Mouse (Mus musculus): ENCODE data around the gene Cited4. TPM values are rescaled to one million over a fixed set of nuclear protein-coding genes. Genes with fewer than 3 reads are reported as not detected.

The Cited4 gene
- total RNA-seq, 2 experiments from 2014 or later = 57.5 to 61.8 TPM

DNA sequence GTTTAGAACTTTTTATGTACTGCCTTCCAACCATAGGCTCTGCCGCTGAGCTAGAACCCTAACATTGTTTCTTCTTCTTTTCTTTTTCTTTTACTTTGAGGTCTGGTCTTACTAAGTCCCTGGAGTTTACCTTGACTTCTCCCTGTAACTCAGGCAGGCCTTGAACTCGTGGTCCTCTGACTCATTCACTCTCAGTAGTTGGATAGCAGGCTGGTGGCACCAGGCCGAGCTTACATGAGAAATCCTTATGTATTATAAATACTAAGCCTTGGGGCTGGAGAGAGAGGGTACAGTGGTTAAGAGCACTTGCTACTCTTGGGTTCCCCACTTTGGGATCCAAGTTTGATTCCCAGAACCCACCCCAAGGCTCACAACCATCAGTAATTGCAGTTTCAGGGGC is 7.2 kb downstream of the Cited4 start:
- intact Hi-C loops (cut with DNase I) = no loop called here
- no peak for DNase-seq

DNA sequence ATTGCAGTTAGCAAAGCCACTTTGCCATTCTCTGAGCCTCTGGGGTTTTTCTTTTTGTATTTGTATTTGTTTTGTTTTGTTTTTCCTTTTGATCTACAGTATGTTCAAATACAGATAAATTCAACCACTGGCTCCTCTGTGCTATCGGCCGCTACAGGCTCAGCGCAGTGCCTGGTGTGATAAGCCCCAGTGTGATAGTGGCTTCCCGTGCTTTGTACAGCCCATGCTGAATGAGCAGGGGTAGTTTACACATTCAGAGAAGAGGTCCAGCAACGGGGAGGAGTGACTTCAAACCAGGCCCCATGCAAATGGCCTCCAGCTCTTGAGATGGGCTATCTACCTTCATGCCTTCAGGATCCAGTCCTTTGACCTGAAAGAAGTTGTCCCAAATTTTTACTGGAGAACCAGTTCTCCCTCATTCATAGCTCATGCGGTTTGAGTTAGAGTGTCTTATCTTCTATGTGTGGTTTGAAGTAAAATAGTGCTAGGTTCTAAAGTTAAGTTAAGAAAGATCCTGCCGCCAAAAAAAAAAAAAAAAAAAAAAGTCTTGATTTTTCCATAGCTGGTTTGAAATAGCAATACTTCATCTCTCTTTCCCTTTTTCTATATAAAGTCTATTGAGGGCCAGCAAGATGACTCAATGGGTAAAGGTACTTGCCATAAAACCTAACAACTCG is 8.5 kb downstream of the Cited4 start:
- DNase-seq = no peak
- intact Hi-C loops (cut with DNase I) = no loop called here

DNA sequence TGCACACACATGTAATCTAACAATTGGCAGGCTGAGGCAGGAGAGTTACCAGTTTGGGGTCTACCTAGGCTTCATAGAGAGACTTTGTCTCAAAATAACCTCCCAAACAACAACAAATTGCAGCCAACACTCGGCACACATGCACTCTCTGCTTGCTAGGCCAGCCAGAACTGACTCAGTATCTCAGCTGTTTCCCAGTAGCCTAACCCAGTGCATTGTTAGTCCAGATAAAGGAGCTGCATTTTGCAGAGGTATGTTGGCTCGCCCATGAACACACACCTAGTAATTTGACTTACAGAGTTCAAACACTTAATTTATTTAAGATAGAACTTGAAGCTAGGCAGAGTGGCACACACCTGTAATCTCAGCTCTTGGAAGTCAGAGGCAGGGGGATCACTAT is 9.3 kb downstream of the Cited4 start:
- DNase-seq = no peak
- intact Hi-C loops (cut with DNase I) = no loop called here

DNA sequence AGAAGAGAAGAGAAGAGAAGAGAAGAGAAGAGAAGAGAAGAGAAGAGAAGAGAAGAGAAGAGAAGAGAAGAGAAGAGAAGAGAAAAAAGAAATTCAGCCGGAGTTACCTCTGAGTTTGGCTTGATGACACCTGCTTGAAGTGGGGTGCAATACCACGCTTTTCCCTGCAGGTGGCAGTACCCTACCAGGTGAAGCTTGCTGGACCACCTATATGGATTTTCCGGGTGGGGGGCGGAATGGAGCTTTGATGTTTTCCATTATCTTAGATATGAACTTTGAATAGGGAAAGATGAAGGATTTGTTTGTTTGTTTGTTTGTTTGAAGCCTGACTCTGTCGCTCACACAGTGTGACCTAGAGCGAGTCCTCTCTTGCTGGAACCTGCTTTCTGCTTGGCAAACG is 14.6 kb downstream of the Cited4 start:
- intact Hi-C loops (cut with DNase I) = loop anchor here (5.0 kb wide), 1 partner anchor 226 kb away; no protein-coding TSS in a partner anchor
- DNase-seq = peak in 1 of 2 experiments; percentile 47

DNA sequence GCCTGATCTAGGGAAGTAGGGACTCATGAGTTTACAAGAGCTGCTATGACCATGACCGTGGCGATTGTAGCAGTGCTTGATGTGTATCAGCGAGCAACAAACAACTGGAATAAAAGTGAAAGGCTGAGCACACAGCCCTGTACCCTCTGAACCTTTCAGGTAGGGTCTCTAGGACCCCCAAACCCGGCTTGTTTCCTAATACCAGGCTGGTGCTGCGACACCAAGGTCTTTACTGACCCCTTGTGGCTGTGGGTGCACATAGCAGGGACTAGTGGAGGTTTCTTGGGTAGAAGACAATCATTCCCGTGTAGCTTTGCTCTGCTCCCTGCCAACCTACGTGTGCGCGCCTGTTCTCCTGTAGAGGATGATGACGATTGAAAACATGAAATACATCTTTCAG is 15.8 kb downstream of the Cited4 start:
- intact Hi-C loops (cut with DNase I) = loop anchor here (1.0 to 5.0 kb wide), 2 partner anchors 93 to 225 kb away; no protein-coding TSS in a partner anchor
- peak; percentile 55 to 71 for DNase-seq

DNA sequence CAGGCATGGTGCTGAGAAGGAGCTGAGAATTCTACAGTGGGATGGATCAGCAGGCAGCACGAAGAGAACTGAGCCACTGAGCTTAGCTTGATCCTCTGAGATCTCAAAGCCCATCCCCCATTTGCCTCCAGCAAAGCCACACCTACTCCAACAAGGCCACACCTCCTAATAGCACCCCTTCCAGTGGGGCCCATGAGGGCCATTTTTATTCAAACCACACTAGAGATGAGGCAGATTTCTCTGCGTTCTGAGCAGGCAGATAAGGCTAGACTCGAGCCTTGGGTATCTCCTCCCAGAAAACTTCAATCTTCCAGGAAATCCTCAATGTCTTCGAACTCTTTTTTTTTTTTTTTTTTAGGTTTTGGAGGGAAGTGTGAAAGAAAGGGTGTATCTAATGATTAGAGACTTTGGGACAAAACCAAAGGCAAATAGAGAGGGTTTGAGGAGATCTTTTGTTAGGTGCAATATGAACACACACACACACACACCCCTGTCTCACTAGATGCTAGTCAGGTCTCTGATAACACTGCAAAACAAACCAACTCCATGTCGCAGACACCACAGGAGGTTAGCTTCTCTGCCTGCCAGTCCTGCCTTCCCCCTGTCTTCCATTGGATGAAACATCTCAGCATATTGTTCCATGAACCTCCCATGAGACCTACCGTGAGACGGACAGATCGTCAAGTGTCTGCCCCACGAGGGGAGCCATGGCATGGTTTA is 17.1 kb downstream of the Cited4 start:
- no peak for DNase-seq
- intact Hi-C loops (cut with DNase I) = loop anchor here (5.0 kb wide), 1 partner anchor 224 kb away; no protein-coding TSS in a partner anchor

DNA sequence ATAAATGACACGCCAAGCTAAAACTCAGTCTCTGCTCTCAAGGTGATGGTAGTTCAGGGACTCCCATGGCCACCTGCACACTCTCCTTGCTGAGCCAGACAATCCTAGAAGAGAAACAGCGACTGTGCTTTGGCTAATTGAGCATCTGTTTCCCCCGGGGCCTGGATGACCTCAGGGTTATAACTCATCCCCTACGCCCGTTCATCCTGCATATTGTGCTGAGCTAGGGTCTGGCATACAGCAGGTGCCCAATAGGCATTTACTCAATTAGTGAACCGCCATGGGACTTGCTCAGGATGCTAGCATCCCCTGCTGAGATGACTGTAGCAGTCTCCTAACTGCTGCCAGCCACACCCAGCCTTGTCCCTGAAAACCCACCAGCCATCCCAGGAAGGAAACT is 20.9 kb downstream of the Cited4 start:
- no peak for DNase-seq
- intact Hi-C loops (cut with DNase I) = no loop called here

DNA sequence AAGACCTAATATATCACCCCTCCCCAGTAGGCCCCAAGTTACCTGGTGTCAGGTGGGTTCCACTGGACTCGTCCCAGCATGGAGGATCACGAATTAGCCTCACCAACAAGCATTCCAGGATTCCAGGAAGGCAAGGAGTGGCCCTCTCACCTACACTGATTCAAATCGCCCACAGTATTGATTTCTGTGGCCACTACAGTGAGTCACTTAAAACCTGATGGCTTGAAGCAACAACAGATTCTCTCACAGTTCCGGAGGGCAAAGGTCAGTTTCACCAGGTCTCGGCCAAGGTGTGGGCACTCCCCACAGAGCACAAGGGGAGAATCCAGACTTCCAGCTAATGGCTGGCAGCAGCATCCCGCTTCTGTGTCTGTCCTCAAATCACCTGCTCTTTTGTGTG is 22.9 kb downstream of the Cited4 start:
- intact Hi-C loops (cut with DNase I) = no loop called here
- no peak for DNase-seq

DNA sequence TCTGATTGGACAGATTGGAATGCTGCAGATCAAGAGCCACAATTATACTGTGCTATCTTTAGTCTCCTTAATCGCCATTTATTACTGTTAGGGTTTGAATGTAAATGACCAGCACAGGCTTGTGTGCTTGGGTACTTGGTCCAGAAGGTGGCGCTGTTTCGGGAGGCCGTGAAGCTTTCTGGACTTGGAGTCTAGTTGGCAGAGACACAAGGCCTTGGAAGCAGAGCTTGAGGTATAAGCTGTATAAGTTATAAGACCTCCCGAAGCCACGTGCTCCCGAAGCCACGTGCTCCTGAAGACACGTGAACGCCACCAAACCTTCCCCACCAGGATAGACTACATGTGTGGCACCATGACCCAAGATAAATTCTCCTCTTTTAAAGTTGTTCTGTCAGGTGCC is 26.3 kb downstream of the Cited4 start:
- DNase-seq = peak; percentile 44 to 77
- intact Hi-C loops (cut with DNase I) = loop anchor here (5.0 kb wide), 1 partner anchor 195 kb away; no protein-coding TSS in a partner anchor

DNA sequence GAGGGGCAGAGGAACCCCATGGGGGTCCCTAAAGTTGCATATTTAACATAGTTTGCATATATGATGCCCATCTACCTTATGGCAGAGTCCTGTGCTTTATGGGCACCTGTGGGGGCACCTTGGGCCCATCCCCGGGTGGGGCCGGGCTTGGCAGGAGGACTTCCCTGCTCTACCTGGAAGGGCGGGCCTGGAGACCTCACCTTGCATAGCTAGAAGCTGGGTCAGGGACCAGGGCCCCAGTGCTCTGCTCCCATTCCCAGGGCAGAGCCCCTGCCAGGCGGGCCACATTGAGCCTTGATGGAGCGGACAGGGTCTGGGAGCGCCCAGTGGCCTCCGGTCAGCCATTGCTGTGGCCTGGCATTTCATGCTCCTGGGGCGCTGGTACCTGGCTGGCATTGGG is 31.0 kb downstream of the Cited4 start:
- intact Hi-C loops (cut with DNase I) = no loop called here
- DNase-seq = no peak

DNA sequence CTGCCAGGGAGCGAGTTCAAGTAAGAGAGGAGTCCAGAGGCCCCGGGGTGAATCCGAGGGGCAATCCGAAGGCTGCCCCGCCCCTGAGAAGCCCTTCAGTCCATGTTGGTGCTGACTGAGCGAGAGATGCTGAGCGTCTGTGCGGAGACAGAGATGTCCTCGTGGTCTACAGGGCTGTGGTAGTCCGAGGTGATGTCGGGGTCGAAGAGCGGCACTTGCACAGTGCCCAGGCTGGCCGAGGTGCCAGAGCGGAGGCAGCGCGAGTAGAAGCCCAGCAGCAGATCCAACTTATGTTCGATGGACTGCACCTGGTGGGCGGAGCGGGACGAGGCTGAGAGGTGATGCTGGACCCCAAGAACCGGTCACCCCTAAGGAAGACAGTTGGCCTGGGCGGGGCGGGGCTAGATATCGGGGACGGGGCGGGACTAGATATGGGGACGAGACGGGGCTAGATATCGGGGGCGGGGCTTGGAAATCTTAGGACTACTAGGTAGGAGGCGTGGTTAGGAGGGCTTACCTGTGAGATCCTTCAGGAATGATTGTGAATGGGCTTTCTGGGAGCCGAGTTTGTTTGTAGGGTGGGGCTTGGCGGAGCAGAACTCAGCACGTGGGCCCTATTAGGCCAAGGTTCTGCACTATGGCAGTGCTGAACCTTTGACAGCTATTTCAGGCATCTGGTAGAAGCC is 31.6 kb downstream of the Cited4 start:
- DNase-seq = no peak
- intact Hi-C loops (cut with DNase I) = no loop called here

DNA sequence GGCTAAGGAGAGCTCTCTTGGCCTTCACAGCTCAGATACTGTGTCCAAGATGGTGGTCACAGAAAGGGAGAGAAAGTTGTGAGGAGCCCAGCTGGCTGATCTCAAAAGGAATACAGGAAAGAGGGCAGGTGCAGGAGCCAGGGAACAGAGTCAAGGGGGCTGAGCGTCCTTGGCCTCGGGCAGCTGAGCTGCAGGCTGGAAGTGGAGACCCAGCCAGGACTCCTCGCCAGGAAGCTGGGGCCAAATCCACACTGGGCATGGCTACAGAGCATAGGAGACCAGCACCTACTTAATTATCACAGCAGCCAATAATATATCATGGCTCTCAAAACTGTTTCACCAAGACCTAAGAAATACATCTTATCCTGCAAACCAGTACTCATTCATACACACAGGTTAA is 34.8 kb downstream of the Cited4 start:
- intact Hi-C loops (cut with DNase I) = no loop called here
- peak; percentile 14 to 18 for DNase-seq

DNA sequence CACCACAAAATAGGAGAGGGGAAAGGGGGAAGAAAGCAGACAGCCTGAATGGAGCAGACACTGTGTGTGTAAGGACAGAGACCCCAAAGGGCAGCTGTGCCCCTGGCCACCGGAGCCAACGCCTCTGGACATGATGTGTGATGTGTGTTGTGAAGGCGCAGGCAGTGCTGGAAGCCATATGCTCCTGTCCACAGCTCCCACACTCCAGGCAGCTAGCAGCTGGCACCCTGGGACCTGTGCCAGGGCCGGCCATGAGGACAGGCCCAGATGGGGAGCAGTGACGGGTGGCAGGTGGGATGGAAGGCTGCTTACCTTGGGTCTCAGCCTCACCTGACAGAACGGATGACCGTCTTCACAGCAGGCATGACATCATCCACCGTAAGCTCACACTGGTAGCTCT is 35.7 kb downstream of the Cited4 start:
- DNase-seq = peak in 1 of 2 experiments; percentile 24
- intact Hi-C loops (cut with DNase I) = no loop called here

DNA sequence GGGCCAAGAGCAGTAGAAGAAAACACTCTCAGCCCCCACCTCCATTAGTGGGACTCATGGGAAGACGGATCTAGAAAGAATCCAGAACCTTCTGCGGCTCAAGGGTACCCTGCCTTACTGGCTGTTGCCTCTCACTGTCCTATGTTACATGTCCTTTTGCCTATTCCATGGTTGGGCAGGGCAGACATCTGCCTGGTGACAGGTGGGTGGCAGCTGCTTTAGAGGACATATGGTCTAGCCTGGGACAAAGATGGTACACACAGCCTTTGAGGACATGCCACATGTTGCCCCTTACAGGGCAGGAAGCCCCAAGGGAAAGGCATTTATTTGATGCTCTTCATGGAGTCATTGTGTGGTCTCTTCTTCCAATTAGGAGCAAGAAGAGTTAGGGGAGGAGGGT is 36.1 kb downstream of the Cited4 start:
- DNase-seq = no peak
- intact Hi-C loops (cut with DNase I) = no loop called here

DNA sequence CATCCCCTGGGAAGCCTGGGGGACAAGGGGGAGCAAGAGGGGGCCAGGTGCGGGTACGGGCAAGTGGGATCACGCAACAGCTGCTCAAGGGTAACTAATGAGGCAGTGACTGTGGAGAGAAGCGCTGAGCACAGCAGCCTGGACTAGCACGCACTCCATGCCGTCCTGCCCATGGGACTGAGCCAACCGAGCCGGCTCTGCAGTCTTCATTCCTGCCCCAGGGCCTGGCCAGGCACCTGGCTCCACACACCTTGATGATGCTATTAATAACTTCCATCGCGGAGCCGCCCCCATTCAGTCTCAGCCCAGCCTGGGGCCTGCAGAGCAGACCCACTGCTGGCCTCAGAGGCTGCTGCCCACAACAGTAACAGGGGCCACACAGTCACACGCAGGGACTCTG is 45.9 kb downstream of the Cited4 start:
- DNase-seq = no peak
- intact Hi-C loops (cut with DNase I) = no loop called here

DNA sequence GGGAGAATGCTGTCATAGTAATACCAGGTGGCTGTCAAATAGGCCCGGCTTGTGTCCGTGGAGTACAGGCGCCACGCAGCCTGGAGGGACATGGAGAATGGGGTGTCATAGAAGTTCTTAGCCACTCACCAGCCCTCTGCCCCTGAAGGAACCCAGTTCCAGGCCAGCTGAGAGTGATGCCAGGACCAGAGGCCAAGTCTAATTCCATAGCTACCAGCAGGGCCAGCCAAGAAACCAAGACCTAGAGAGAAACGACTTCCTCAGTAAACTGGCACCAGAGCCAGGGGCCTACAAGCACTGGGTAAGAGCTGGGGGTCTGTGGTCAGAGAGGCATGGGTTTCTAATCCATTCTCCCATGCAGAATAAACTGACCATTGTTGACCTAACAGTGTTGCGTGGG is 46.6 kb downstream of the Cited4 start:
- no peak for DNase-seq
- intact Hi-C loops (cut with DNase I) = no loop called here

DNA sequence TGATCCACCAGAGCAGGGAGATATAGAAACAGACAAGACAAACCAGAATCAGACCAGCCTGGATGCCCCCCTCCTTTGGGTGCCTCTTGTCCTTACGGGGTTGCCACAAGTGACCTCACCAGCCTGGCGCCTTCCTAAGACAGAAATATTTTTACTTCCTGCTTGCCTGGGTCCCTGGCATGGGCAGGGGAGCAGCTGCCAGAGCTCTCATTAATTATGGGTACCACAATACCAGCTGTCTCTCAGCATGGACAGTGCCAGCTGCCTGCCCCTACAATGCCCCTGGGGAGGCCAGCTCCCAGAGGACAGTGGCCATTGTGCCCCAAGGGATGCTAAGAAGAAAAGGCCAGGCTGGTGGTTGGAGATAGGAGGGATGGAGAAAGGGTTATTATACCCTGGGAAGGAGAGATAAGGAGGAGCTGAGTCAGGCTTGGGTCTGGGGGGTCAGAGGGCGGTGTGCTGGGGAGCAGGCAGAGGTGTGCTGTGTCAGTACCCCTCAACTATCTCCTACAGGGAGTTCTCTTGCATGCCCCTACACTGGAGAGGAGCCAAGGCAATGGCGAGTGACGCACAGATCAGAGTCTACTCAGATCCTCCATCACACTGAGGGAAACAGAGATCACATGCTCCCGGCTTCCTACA is 47.6 kb downstream of the Cited4 start:
- no peak for DNase-seq
- intact Hi-C loops (cut with DNase I) = no loop called here

DNA sequence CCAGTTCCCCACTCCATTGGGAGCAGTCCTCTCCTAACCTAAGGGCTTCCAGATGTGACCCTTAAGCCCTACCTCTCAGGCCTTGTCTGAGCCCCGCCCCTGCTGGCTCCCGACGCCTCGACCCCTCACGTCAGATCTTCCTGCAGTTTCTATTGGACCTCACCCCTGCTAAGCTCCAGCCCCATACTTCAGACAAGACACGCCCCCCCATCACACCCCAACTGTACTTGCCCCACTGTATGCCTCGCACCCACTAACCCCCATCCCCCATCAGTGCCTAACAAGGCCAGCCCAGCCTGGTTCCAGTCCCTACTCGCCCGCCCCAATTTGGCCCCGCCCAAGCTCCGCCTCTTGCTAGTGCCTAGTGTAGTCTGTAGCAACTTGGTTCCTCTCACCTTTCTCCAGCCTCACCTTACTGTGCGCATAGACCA is 49.8 kb downstream of the Cited4 start:
- intact Hi-C loops (cut with DNase I) = no loop called here
- peak; percentile 26 to 51 for DNase-seq

DNA sequence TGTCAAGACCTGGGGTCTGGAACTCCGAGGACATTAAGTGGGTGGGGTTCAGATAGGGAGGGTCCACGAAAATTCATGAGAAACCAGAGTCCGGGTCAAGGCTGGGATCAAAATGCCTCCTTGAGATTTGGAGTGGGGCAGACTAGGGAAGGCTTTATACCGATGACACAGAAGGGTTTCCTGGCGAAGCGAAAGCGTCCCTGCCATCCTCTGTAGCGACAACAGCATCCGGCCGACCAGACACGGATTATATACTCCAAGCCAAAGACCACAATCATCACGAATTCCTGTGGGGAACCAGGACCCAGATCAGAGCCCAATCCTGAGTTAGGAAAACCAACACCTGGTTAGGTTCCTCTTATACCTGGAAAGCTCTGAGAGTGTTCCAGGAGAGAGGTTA is 50.4 kb downstream of the Cited4 start:
- intact Hi-C loops (cut with DNase I) = no loop called here

More for the DNA sequence above, 50.4 kb downstream of the Cited4 start:
- DNase-seq = no peak
